Mouse (Mus musculus) adrenal gland, adult 8-10 months (tissue): ENCODE data around the gene Sdr9c7. TPM values are rescaled to one million over a fixed set of nuclear protein-coding genes. Genes with fewer than 3 reads are reported as not detected.
"Not testable (repeated sequence)": the region's sequence is repeated elsewhere in the genome, so short reads cannot be mapped to it uniquely, and the experiment has no call there.

Experiments
- DNase-seq: peaks from one replicate; pipeline ENCODE4 v3.0.0; 2022
- total RNA-seq, 4 experiments: library from RNA; stranded (reverse); gene quantifications; 2 replicates each; pipeline ENCODE4 v1.2.4; 2022

The Sdr9c7 gene
- total RNA-seq = 1 to 10 TPM in 1 of 4 experiments, under 1 TPM in 3; 0.64 to 1.6 (median 0.72) TPM

- no peak for DNase-seq
Measured at GRCm38 (mm10) chr10:127898218-127898617, at the start of gene Sdr9c7. Sdr9c7 (plus strand) TSS chr10:127898518.

- DNase-seq = no peak
Measured at GRCm38 (mm10) chr10:127849628-127850027, 48.7 kb upstream of the Sdr9c7 start, which contains the start of gene Rdh19. Rdh19 (plus strand) TSS chr10:127849928.

- DNase-seq = no peak
Measured at GRCm38 (mm10) chr10:127856376-127856775, 41.9 kb upstream of the Sdr9c7 start.

- DNase-seq = no peak
Measured at GRCm38 (mm10) chr10:127864931-127865330, 33.4 kb upstream of the Sdr9c7 start.

- DNase-seq = no peak
Measured at GRCm38 (mm10) chr10:127866232-127866631, 32.1 kb upstream of the Sdr9c7 start, which contains the start of gene Rdh16f2. Rdh16f2 (plus strand) TSS chr10:127866474.

- peak; percentile 8 for DNase-seq
Measured at GRCm38 (mm10) chr10:127872484-127872883, 25.8 kb upstream of the Sdr9c7 start.

- no peak for DNase-seq
Measured at GRCm38 (mm10) chr10:127877681-127878080, 20.6 kb upstream of the Sdr9c7 start.

GRCm38 (mm10) chr10:127878262-127879057 lies 19.9 kb upstream of the Sdr9c7 start:
- no peak for DNase-seq

- DNase-seq = no peak
Measured at GRCm38 (mm10) chr10:127879155-127879688, 19.1 kb upstream of the Sdr9c7 start.

GRCm38 (mm10) chr10:127881041-127881440 lies 17.3 kb upstream of the Sdr9c7 start:
- no peak for DNase-seq

- no peak for DNase-seq
Measured at GRCm38 (mm10) chr10:127886551-127886950, 11.8 kb upstream of the Sdr9c7 start.

- no peak for DNase-seq
Measured at GRCm38 (mm10) chr10:127886971-127887370, 11.3 kb upstream of the Sdr9c7 start.

GRCm38 (mm10) chr10:127888605-127889004 lies 9.7 kb upstream of the Sdr9c7 start, which contains the start of gene Rdh7:
Rdh7 (minus strand) TSS chr10:127888817.
- DNase-seq = no peak

GRCm38 (mm10) chr10:127891481-127891880 lies 6.8 kb upstream of the Sdr9c7 start:
- no peak for DNase-seq

GRCm38 (mm10) chr10:127893163-127894022 lies 4.9 kb upstream of the Sdr9c7 start:
- DNase-seq = not testable (repeated sequence)

GRCm38 (mm10) chr10:127896705-127897104 lies 1.6 kb upstream of the Sdr9c7 start:
- no peak for DNase-seq

GRCm38 (mm10) chr10:127897506-127897905 lies 812 bp upstream of the Sdr9c7 start:
- no peak for DNase-seq

GRCm38 (mm10) chr10:127899783-127900182 lies 1.5 kb downstream of the Sdr9c7 start:
- DNase-seq = no peak

GRCm38 (mm10) chr10:127901751-127902150 lies 3.4 kb downstream of the Sdr9c7 start:
- no peak for DNase-seq

GRCm38 (mm10) chr10:127903116-127903515 lies 4.8 kb downstream of the Sdr9c7 start:
- peak; percentile 63 for DNase-seq

GRCm38 (mm10) chr10:127904718-127905446 lies 6.6 kb downstream of the Sdr9c7 start:
- DNase-seq = peak; percentile 72

GRCm38 (mm10) chr10:127906138-127906537 lies 7.8 kb downstream of the Sdr9c7 start:
- no peak for DNase-seq
